Mouse (Mus musculus) heart, postnatal 0 days (tissue): Measurements from ENCODE around the gene Cox4i1. TPM values are rescaled to one million over a fixed set of nuclear protein-coding genes. Genes with fewer than 3 reads are reported as not detected.

Experiments used
- ATAC-seq: fragments of 200-750 bp; cut with Nextera tagmentation; 2 replicates; pipeline ENCODE4 v1.8.0; 2017; ENCODE audit warnings: low read depth, moderate number of reproducible peaks, moderate library complexity; ENCODE audit not compliant: insufficient read depth
- DNase-seq: peaks from one replicate; pipeline ENCODE4 v3.0.0-alpha.2; 2016; ENCODE audit warnings: low spot score
- H3K27ac ChIP-seq: fragments of 300-500 bp; sonication (generic); 2 replicates; pipeline ENCODE4 v1.5.1; 2014; ENCODE audit warnings: low read depth, mild to moderate bottlenecking
- H3K27me3 ChIP-seq: fragments of 300-500 bp; sonication (generic); 2 replicates; pipeline ENCODE4 v1.6.1; 2014; ENCODE audit warnings: low read length, mixed read lengths; ENCODE audit not compliant: control insufficient read depth, insufficient read depth
- H3K36me3 ChIP-seq: fragments of 300-500 bp; sonication (generic); replicated peaks from 2 replicates; pipeline ENCODE4 v1.6.1; 2014; ENCODE audit warnings: low read length, mixed read lengths; ENCODE audit not compliant: control insufficient read depth, insufficient read depth
- H3K4me1 ChIP-seq: fragments of 300-500 bp; sonication (generic); 2 replicates; pipeline ENCODE4 v1.6.1; 2014; ENCODE audit warnings: antibody characterized with exemption; ENCODE audit not compliant: control insufficient read depth, insufficient read depth
- H3K4me2 ChIP-seq: fragments of 300-500 bp; sonication (generic); 2 replicates; pipeline ENCODE4 v1.6.1; 2014; ENCODE audit warnings: low read depth, mild to moderate bottlenecking, low read length, moderate library complexity
- H3K4me3 ChIP-seq: fragments of 300-500 bp; sonication (generic); 2 replicates; pipeline ENCODE4 v1.5.1; 2014; ENCODE audit warnings: low read depth, low read length
- H3K9ac ChIP-seq: fragments of 300-500 bp; sonication (generic); replicated peaks from 2 replicates; pipeline ENCODE4 v1.6.1; 2014; ENCODE audit warnings: low read depth, low read length, mixed read lengths
- H3K9me3 ChIP-seq: fragments of 300-500 bp; sonication (generic); replicated peaks from 2 replicates; pipeline ENCODE4 v1.6.1; 2016; ENCODE audit warnings: low read length; ENCODE audit not compliant: control insufficient read depth
- CTCF ChIP-seq: IDR thresholded peaks from 2 replicates; pipeline ENCODE4 v1.5.1; 2016; ENCODE audit warnings: antibody characterized with exemption, control low read depth, low read depth
- EP300 ChIP-seq: IDR thresholded peaks from 2 replicates; pipeline ENCODE4 v1.6.1; 2016; ENCODE audit warnings: antibody characterized with exemption, low read depth
- WGBS: fragments of 180-500 bp; shearing (Covaris S2); extraction: QIAGEN DNeasy Blood & Tissue Kit; methylation state at CpG from one replicate; pipeline ENCODE4 v1.1.7; 2014; 5-methylcytosine and 5-hydroxymethylcytosine counted together
- polyA plus RNA-seq: library from polyadenylated mRNA; unstranded; fragments of >200 nt; fragmentation: Nextera tagmentation; extraction: Ambion mirVana; gene quantifications from 2 replicates; pipeline ENCODE4 v1.2.1, GENCODE M21; 2015
- total RNA-seq: library from RNA; depleted of rRNA; stranded (reverse); fragments of >200 nt; gene quantifications from 2 replicates; pipeline ENCODE4 v1.2.3, GENCODE M21; 2014; ENCODE audit warnings: low replicate concordance; rRNA removed

The Cox4i1 gene
- total RNA-seq (1,751 and 2,021 TPM in 2 replicates), polyA plus RNA-seq (4,528 and 4,822 TPM in 2 replicates)

- DNase-seq (peak; percentile 95), ATAC-seq (peak; percentile 96)
- Histone ChIP-seq H3K27ac (peak within 1 kb of the TSS; percentile 98), H3K4me2 (peak within 1 kb of the TSS; percentile 88), H3K4me3 (peak within 1 kb of the TSS; percentile 87), H3K9ac (peak within 1 kb of the TSS; percentile 99), H3K9me3 (no peaks in the 10 kb centered on the region), H3K4me1 (peaks cover 28% of the 10 kb centered on the region), H3K27me3 (no peaks in the 10 kb centered on the region), H3K36me3 (peaks cover 36% of the 10 kb centered on the region)
- TF ChIP-seq CTCF: no peak
- no peak for TF ChIP-seq EP300
- WGBS: 0% methylated on average over 72 of the region's 105 CpGs
Observed at GRCm38 (mm10) chr8:120667561-120668373, at the start of gene Cox4i1, which contains the start of gene Gm27021. Gene Cox4i1 (plus strand): TSS chr8:120668222. Gene Gm27021 (minus strand): TSS chr8:120668079.

- Histone ChIP-seq H3K36me3 (no peaks in the 10 kb centered on the region), H3K4me2 (no peak overlapping the region), H3K27ac (peak overlapping the region; percentile 32), H3K9me3 (no peaks in the 10 kb centered on the region), H3K4me1 (peaks cover 18% of the 10 kb centered on the region; the same call in 1 of the 2 replicates), H3K9ac (no peak overlapping the region), H3K4me3 (no peak overlapping the region), H3K27me3 (no peaks in the 10 kb centered on the region)
- no peak for TF ChIP-seq CTCF
- TF ChIP-seq EP300: 0 out of 2 replicates have a peak, but pooled peaks have one; percentile 28
- ATAC-seq: peak; percentile 49
- WGBS: 66% methylated on average over 11 of the region's 11 CpGs
- DNase-seq: no peak
Observed at GRCm38 (mm10) chr8:120619235-120620180, 48.5 kb upstream of the Cox4i1 start.

- Histone ChIP-seq H3K4me3 (no peak overlapping the region), H3K27ac (0 out of 2 replicates have a peak overlapping the region, but pooled peaks have one; percentile 32), H3K4me1 (peaks cover 18% of the 10 kb centered on the region; the same call in 1 of the 2 replicates), H3K4me2 (no peak overlapping the region), H3K36me3 (no peaks in the 10 kb centered on the region), H3K9ac (no peak overlapping the region), H3K27me3 (no peaks in the 10 kb centered on the region), H3K9me3 (no peaks in the 10 kb centered on the region)
- DNase-seq (no peak), ATAC-seq (no peak)
- no peak for TF ChIP-seq EP300
- TF ChIP-seq CTCF: no peak
- 58% methylated on average over 7 of the region's 7 CpGs for WGBS
Observed at GRCm38 (mm10) chr8:120620441-120620840, 47.6 kb upstream of the Cox4i1 start.

GRCm38 (mm10) chr8:120622161-120622560, 45.9 kb upstream of the Cox4i1 start:
- H3K36me3 ChIP-seq: no peaks in the 10 kb centered on the region
- peaks cover 18% of the 10 kb centered on the region; the same call in 1 of the 2 replicates for H3K4me1 ChIP-seq
- no peak for DNase-seq
- 67% methylated on average over 14 of the region's 14 CpGs for WGBS
- TF ChIP-seq EP300: no peak
- TF ChIP-seq CTCF: no peak
- H3K9me3 ChIP-seq: no peaks in the 10 kb centered on the region
- H3K9ac ChIP-seq: no peak overlapping the region
- H3K4me3 ChIP-seq: no peak overlapping the region
- no peaks in the 10 kb centered on the region for H3K27me3 ChIP-seq
- H3K4me2 ChIP-seq: no peak overlapping the region
- ATAC-seq: no peak
- no peak overlapping the region for H3K27ac ChIP-seq

- no peak overlapping the region for H3K4me3 ChIP-seq
- no peaks in the 10 kb centered on the region for H3K36me3 ChIP-seq
- DNase-seq: no peak
- H3K27me3 ChIP-seq: no peaks in the 10 kb centered on the region
- H3K4me2 ChIP-seq: no peak overlapping the region
- no peak overlapping the region for H3K27ac ChIP-seq
- H3K4me1 ChIP-seq: peaks cover 13% of the 10 kb centered on the region; the same call in 1 of the 2 replicates
- 39% methylated on average over 2 of the region's 2 CpGs for WGBS
- ATAC-seq: no peak
- H3K9ac ChIP-seq: no peak overlapping the region
- no peaks in the 10 kb centered on the region for H3K9me3 ChIP-seq
- TF ChIP-seq EP300 (no peak), CTCF (no peak)
Observed at GRCm38 (mm10) chr8:120623608-120624007, 44.4 kb upstream of the Cox4i1 start.
